Mouse (Mus musculus): ENCODE results near the gene Prrc2a.

Gene Prrc2a

DNA sequence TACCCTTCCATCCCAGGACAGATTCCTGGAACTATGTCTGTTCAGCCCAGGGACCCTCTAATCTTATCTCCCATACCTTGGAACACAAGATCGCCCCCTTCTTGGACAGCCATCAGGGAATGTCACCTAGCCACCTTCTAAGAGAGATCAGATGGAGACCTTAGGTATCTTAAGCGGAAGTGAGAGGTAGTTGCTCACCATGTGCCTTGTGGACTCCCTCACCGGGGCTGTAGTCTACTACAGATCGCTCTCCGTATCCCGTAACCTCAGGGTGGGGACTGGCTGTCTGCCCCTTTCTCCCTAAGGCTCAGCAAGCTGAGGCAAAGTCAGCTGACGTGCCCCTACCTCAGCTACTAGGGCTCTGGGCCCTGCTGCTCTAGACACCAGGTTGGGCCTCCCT lies 60.6 kb downstream of the Prrc2a start:
- DNase-seq (ENCODE audit: low spot score in 2 of 2), result no peak

DNA sequence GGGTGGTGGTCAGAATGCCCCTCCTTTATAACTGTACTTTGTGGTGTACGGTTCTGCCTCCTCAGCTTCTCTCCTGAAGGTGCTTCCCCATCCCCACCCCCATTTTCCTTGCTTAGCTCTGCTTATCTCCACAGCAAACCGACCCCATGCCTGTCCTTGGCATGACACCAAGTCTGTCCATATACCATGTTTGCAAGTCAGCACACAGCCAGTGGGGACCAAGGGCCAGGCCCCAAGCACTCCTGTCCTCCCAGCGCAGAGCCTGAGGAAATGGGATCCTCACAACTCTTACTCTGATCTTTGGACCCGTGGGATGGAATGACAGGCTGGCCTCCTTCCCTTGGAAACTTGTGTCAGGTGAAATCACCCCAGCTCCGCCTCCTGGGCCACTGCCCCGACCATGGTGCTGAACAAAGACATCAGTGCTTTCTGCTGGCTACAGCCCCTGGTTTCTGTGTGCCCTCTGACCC lies 61.4 kb downstream of the Prrc2a start:
- DNase-seq (ENCODE audit: low spot score in 2 of 2), result no peak

DNA sequence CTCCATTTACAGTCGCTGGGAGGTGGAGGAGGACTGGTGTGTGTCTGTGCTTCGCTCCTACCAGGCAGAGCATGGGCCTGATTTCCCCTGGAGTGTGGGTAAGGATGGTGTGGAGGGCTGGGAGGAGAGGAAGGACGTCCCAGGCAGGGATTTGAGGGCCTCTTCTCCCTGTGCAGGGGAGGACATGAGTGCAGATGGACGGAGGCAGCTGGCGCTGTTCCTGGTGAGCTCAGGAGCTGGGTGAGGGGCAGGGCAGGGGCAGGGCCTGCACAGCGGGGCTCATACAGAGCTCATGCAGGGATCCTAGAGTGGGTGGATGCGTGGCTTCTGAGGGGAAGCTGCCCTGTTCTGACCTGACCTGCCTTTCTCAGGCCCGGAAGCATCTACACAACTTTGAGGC lies 62.4 kb downstream of the Prrc2a start:
- no peak for DNase-seq (ENCODE audit: low spot score in 2 of 2)

DNA sequence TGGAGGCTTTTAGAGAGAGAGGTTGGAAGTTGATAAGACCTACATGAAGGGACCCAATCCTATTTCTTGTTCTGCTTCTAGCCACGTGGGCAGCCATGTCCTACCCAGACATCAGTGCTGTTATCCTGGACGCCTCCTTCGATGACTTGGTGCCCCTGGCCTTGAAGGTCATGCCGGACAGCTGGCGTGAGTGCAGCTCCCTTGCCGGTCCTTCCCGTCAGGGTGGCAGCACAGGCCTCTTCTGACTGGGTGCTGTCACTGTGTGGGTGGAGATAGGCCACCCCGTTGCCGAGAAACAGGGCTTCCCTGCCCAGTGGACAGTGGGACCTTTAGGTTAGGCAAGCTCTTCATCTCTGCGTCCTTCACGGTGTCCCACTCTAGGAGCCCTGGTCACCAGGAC lies 63.5 kb downstream of the Prrc2a start:
- DNase-seq (ENCODE audit: low spot score in 2 of 2), result no peak

DNA sequence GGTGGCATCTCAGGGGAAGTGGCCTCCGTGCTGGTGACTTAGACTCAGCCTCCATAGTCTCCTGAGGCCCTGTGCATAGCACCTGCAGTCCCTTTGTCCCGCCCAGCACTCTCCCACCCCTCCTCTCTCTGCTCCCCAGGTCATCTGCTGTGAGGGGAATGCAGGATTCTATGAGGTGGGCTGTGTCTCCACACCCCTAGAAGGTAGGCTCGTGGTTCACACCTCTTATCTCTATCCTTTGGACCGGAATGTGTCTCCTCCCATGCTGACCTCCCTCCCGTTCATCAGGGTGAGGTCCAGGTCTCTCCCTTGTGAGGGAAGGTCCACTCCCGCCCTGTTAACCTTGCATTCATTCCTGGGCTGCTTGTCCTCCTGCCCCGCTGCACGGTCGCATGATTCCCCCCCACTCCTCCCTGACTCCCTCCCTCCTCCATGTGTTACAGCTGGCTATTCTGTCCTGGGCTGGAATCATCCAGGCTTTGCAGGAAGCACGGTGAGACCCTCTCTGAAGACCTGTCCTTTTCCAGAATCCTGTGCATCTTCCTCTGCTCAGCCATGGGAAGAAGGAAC lies 64.4 kb downstream of the Prrc2a start:
- DNase-seq (ENCODE audit: low spot score in 2 of 2), result no peak
